Mouse (Mus musculus): ENCODE results near the gene S1pr5. TPM values are rescaled to one million over a fixed set of nuclear protein-coding genes. Genes with fewer than 3 reads are reported as not detected.
A peak's percentile ranks its signal among the peaks of the same experiment; 100 is the strongest.
"Not testable (repeated sequence)": the region's sequence is repeated elsewhere in the genome, so short reads cannot be mapped to it uniquely, and the experiment has no call there.

Gene S1pr5
- polyA plus RNA-seq, 1 experiment from 2014 or later, result 5.0 TPM

DNA sequence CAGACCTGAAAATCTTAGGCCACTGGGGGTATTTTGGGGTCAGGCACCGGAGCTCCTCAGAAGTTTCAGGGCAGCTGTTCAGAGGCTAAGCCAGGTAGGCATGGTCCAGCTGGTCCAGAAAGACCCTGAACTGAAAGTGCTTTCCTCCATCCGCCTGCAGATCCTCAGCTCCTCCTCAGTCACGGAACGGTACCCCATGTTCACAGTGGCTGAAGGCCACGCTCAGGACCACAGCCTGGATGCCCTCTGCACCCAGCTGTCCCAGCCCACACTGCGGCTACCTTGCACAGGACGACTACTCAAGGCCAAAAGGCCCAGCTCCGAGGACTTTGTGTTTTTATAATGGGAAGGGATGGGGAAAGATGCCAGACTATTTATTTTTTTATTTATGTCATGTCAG is 24.9 kb upstream of the S1pr5 start:
- peaks cover 87% of the 10 kb centered on the region for H3K36me3 ChIP-seq (ENCODE audit: control insufficient read depth, insufficient read depth, low read length)

DNA sequence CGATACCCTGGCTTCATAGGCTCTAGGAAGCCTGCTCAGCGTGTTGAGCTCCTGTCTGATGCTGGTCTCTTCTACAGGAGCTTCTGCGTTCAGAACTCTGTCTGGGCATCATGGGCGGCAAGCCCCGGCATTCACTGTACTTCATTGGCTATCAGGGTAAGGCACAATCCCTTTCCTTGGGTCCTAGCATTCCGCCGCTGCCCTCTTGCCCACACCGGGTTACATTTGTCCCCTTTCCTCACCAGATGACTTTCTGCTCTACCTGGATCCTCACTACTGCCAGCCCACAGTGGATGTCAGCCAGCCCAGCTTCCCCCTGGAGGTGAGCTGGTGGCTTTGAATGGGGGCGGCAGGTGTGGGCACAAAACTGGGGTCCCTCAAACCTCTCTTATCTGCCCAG is 24.1 kb upstream of the S1pr5 start:
- Histone ChIP-seq H3K9ac (replicated peaks; ENCODE audit: low read depth, low read length) (no peak overlapping the region), H3K4me2 (ENCODE audit: low read depth, low read length) (no peak overlapping the region), H3K27me3 (ENCODE audit: control insufficient read depth, insufficient read depth, low read length) (no peaks in the 10 kb centered on the region), H3K4me1 (ENCODE audit: control insufficient read depth, insufficient read depth, low read length) (no peaks in the 10 kb centered on the region), H3K9me3 (ENCODE audit: control insufficient read depth, low read length) (no peaks in the 10 kb centered on the region), H3K27ac (ENCODE audit: low read depth, low read length) (no peak overlapping the region), H3K36me3 (ENCODE audit: control insufficient read depth, insufficient read depth, low read length) (peaks cover 80% of the 10 kb centered on the region), H3K4me3 (ENCODE audit: low read depth, low read length) (no peak overlapping the region)
- 96% methylated on average over 9 of the region's 9 CpGs for WGBS
- ATAC-seq (ENCODE audit: low read depth), result no peak

More for the DNA sequence above, 24.9 kb upstream of the S1pr5 start:
- Histone ChIP-seq H3K4me1 (ENCODE audit: control insufficient read depth, insufficient read depth, low read length) (no peaks in the 10 kb centered on the region), H3K9ac (replicated peaks; ENCODE audit: low read depth, low read length) (no peak overlapping the region), H3K9me3 (ENCODE audit: control insufficient read depth, low read length) (no peaks in the 10 kb centered on the region), H3K4me3 (ENCODE audit: low read depth, low read length) (no peak overlapping the region), H3K27ac (ENCODE audit: low read depth, low read length) (no peak overlapping the region), H3K4me2 (ENCODE audit: low read depth, low read length) (no peak overlapping the region), H3K27me3 (ENCODE audit: control insufficient read depth, insufficient read depth, low read length) (no peaks in the 10 kb centered on the region)
- WGBS, result 87% methylated on average over 8 of the region's 8 CpGs
- ATAC-seq (ENCODE audit: low read depth), result no peak

DNA sequence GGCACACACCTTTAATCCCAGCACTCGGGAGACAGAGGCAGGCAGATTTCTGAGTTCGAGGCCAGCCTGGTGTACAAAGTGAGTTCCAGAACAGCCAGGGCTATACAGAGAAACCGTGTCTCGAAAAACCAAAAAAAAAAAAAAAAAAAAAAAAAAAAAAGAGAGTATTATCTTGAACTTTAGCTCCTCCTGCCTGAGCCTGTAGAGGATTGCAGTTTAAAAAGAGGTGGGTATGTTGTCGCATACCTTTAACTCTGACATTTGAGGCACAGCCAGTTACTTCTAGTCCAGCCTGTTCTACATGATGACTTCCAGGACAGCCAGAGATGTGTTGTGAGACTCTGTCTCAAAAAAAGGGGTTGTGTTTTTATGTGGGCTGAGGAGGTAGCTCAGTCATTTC is 21.3 kb upstream of the S1pr5 start:
- H3K27ac ChIP-seq (ENCODE audit: low read depth, low read length); ATAC-seq (ENCODE audit: low read depth); H3K9me3 ChIP-seq (ENCODE audit: control insufficient read depth, low read length); H3K4me3 ChIP-seq (ENCODE audit: low read depth, low read length); H3K4me2 ChIP-seq (ENCODE audit: low read depth, low read length); H3K27me3 ChIP-seq (ENCODE audit: control insufficient read depth, insufficient read depth, low read length); H3K9ac ChIP-seq (replicated peaks; ENCODE audit: low read depth, low read length): not testable (repeated sequence)
- Histone ChIP-seq H3K4me1 (ENCODE audit: control insufficient read depth, insufficient read depth, low read length) (peaks cover 15% of the 10 kb centered on the region), H3K36me3 (ENCODE audit: control insufficient read depth, insufficient read depth, low read length) (peaks cover 55% of the 10 kb centered on the region)
- WGBS, result 92% methylated on average over 5 of the region's 5 CpGs

DNA sequence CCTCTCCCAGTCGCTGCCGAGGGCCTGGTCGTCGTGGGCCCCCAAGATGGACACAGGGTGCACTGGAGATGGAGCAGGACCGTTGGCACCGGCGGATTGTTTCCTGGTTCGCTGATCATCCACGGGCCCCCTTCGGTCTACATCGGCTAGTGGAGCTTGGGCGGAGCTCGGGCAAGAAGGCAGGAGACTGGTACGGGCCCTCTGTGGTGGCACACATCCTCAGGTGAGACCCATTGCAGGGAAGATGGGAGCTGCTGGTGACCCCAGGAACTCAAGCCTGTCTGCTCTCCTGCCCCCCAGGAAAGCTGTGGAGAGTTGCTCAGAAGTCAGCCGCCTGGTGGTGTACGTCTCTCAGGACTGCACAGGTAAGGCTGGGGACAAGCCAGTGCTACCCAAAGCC is 20.1 kb upstream of the S1pr5 start:
- no peak overlapping the region for H3K4me3 ChIP-seq (ENCODE audit: low read depth, low read length)
- WGBS, result 96% methylated on average over 16 of the region's 16 CpGs
- H3K9ac ChIP-seq (replicated peaks; ENCODE audit: low read depth, low read length), result no peak overlapping the region
- H3K4me2 ChIP-seq (ENCODE audit: low read depth, low read length), result no peak overlapping the region
- peaks cover 43% of the 10 kb centered on the region for H3K36me3 ChIP-seq (ENCODE audit: control insufficient read depth, insufficient read depth, low read length)
- H3K9me3 ChIP-seq (ENCODE audit: control insufficient read depth, low read length), result no peaks in the 10 kb centered on the region
- ATAC-seq (ENCODE audit: low read depth), result no peak
- H3K27me3 ChIP-seq (ENCODE audit: control insufficient read depth, insufficient read depth, low read length), result no peaks in the 10 kb centered on the region
- peaks cover 18% of the 10 kb centered on the region for H3K4me1 ChIP-seq (ENCODE audit: control insufficient read depth, insufficient read depth, low read length)
- H3K27ac ChIP-seq (ENCODE audit: low read depth, low read length), result no peak overlapping the region

DNA sequence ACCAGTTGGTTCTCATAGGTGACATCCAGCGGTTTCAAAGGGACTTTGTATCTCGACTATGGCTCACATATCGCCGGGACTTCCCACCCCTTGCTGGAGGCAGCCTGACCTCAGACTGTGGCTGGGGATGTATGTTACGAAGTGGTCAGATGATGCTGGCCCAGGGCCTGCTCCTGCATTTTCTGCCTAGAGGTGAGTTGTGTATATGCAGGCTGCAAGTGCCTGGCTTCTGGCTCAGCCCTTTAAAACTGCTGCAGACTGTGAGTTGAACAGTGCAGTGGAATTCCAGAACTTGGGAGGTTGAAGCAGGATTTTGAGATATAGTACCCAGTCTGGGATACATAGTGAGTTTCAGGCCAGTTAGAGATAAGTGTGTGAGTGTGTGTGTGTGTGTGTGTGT is 18.6 kb upstream of the S1pr5 start:
- Histone ChIP-seq H3K36me3 (ENCODE audit: control insufficient read depth, insufficient read depth, low read length) (peaks cover 29% of the 10 kb centered on the region), H3K9ac (replicated peaks; ENCODE audit: low read depth, low read length) (no peak overlapping the region), H3K27me3 (ENCODE audit: control insufficient read depth, insufficient read depth, low read length) (no peaks in the 10 kb centered on the region), H3K4me3 (ENCODE audit: low read depth, low read length) (no peak overlapping the region), H3K9me3 (ENCODE audit: control insufficient read depth, low read length) (no peaks in the 10 kb centered on the region), H3K27ac (ENCODE audit: low read depth, low read length) (no peak overlapping the region), H3K4me1 (ENCODE audit: control insufficient read depth, insufficient read depth, low read length) (peaks cover 18% of the 10 kb centered on the region), H3K4me2 (ENCODE audit: low read depth, low read length) (no peak overlapping the region)
- no peak for ATAC-seq (ENCODE audit: low read depth)
- 86% methylated on average over 5 of the region's 5 CpGs for WGBS

DNA sequence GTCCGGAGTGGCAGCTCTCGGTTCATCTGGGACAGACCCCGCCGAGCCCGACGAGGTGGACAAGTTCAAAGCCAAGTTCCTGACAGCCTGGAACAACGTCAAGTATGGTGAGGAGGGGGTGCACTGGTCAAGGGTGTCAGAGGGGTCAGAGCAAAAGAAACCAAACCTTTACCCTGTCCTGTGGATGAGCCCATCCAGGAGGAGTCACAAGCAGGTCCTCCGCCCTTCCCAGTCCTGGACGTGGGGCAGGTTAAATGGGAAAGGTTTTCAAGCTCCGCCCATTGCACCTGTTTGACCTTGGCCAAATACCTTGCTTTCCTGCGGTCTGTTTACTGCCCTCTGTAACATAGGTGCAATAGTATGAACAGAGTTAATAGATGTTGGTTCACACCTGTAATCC is 17.4 kb upstream of the S1pr5 start:
- Histone ChIP-seq H3K9me3 (ENCODE audit: control insufficient read depth, low read length) (no peaks in the 10 kb centered on the region), H3K27me3 (ENCODE audit: control insufficient read depth, insufficient read depth, low read length) (no peaks in the 10 kb centered on the region), H3K4me1 (ENCODE audit: control insufficient read depth, insufficient read depth, low read length) (peaks cover 18% of the 10 kb centered on the region), H3K36me3 (ENCODE audit: control insufficient read depth, insufficient read depth, low read length) (peaks cover 16% of the 10 kb centered on the region), H3K4me2 (ENCODE audit: low read depth, low read length) (peak overlapping the region; percentile 88), H3K27ac (ENCODE audit: low read depth, low read length) (peak overlapping the region; percentile 34; the same call in 1 of the 2 replicates), H3K9ac (replicated peaks; ENCODE audit: low read depth, low read length) (peak overlapping the region; percentile 81), H3K4me3 (ENCODE audit: low read depth, low read length) (peak overlapping the region; percentile 94)
- ATAC-seq (ENCODE audit: low read depth), result peak; percentile 45
- WGBS, result 6% methylated on average over 11 of the region's 11 CpGs

DNA sequence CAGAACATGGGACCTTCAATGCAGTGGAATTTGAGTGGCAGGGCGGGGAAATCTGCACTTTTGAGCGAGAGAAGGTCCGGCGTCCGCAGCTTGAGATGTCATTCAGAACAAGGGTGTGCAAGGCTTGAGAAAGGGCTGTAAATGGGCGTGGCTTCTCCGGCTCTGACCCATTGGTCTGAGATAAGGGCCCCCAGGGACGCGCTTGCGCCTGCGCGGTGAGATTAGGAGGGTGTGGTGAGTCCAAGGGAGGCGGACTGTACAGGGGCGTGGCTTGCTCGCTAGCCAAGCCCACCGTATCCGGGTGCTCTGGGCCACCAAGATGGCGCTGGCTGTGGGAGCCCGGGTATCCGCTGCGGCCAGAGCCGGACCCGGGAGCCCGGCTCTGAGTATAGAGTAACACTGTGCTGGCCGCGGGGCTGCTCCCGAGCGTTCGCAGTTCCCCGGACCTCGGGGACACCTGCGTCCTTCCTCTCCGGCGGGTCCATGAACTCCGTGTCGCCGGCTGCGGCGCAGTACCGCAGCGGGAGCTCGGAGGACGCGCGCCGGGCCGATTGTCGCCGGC is 16.8 kb upstream of the S1pr5 start, which contains the start of gene Atg4d:
Atg4d (plus strand) TSS at position 294 of the 562 bp plus-strand sequence.
- H3K4me3 ChIP-seq (ENCODE audit: low read depth, low read length), result peak within 1 kb of the TSS; percentile 94
- peak within 1 kb of the TSS; percentile 81 for H3K9ac ChIP-seq (replicated peaks; ENCODE audit: low read depth, low read length)
- no peaks in the 10 kb centered on the region for H3K9me3 ChIP-seq (ENCODE audit: control insufficient read depth, low read length)
- H3K4me1 ChIP-seq (ENCODE audit: control insufficient read depth, insufficient read depth, low read length), result peaks cover 18% of the 10 kb centered on the region
- H3K4me2 ChIP-seq (ENCODE audit: low read depth, low read length), result peak within 1 kb of the TSS; percentile 88
- under 1% methylated on average over 44 of the region's 49 CpGs for WGBS
- H3K27ac ChIP-seq (ENCODE audit: low read depth, low read length), result peak within 1 kb of the TSS; percentile 60
- peak; percentile 97 for ATAC-seq (ENCODE audit: low read depth)
- peaks cover 11% of the 10 kb centered on the region for H3K36me3 ChIP-seq (ENCODE audit: control insufficient read depth, insufficient read depth, low read length)
- H3K27me3 ChIP-seq (ENCODE audit: control insufficient read depth, insufficient read depth, low read length), result no peaks in the 10 kb centered on the region

DNA sequence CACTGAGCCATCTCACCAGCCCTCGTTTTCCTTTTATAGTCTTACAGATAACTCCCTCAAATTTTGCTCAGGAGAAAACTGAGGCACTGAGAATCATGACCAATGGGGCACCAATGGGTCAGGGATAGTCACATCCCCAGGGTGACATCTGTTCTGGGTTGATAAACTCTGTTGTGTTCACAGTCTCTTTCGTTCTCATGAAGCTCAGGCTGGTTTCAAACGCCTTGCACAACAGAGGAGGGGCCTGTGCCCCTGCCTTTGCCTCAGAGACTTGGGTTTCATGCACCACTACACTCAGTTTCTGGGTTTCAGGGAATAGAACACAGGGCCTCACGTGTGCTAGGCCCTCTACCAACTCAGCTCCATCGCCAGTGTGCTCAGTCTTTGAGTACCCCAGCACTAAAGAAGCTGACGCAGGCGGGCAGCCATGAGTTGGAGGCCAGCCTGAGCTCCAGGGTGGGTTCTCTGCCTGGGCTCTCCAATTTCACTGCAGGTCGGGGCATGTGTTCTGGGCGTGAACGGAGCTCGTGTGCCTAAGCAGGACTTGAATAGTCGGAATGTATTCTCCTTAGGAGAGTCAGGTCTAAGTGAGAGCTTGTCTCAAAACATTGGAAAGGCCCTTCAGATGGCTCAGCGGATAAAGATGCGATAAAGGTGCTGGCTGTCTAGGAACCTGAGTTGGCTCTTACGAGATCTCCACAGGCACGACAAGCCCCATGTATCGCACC is 16.2 kb upstream of the S1pr5 start:
- WGBS, result 14% methylated on average over 17 of the region's 17 CpGs
- Histone ChIP-seq H3K36me3 (ENCODE audit: control insufficient read depth, insufficient read depth, low read length) (0 out of 2 replicates have a peak, but pooled peaks cover 6% of the 10 kb centered on the region), H3K4me2 (ENCODE audit: low read depth, low read length) (peak overlapping the region; percentile 88), H3K9me3 (ENCODE audit: control insufficient read depth, low read length) (no peaks in the 10 kb centered on the region), H3K27me3 (ENCODE audit: control insufficient read depth, insufficient read depth, low read length) (no peaks in the 10 kb centered on the region), H3K4me1 (ENCODE audit: control insufficient read depth, insufficient read depth, low read length) (peaks cover 18% of the 10 kb centered on the region), H3K27ac (ENCODE audit: low read depth, low read length) (peak overlapping the region; percentile 60), H3K9ac (replicated peaks; ENCODE audit: low read depth, low read length) (peak overlapping the region; percentile 81), H3K4me3 (ENCODE audit: low read depth, low read length) (peak overlapping the region; percentile 94)
- ATAC-seq (ENCODE audit: low read depth), result peak; percentile 5; the same call in 1 of the 2 replicates

DNA sequence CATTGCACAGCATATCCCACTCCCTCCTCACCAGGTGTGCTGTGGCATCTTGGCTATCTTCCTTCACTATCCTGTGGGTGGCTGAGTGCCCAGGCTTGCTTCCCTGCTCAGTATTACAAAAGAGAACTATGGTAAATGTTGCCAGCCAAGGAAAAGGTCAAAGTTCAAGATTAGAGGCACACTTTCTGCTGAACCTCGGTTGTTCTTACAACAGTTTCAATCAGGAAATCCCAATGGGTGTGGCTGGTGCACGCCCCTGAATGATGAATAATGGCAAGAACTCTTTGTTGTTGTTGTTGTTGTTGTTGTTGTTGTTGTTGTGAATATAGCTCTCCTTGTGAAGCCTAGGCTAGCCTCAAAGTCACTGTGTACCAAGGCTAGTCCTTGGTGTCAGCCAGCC is 13.6 kb upstream of the S1pr5 start:
- WGBS, result 75% methylated on average over 2 of the region's 2 CpGs
- H3K4me1 ChIP-seq (ENCODE audit: control insufficient read depth, insufficient read depth, low read length), result peaks cover 15% of the 10 kb centered on the region

More for the DNA sequence above, 13.6 kb upstream of the S1pr5 start:
- Histone ChIP-seq H3K27me3 (ENCODE audit: control insufficient read depth, insufficient read depth, low read length) (no peaks in the 10 kb centered on the region), H3K4me2 (ENCODE audit: low read depth, low read length) (no peak overlapping the region), H3K9ac (replicated peaks; ENCODE audit: low read depth, low read length) (no peak overlapping the region), H3K9me3 (ENCODE audit: control insufficient read depth, low read length) (no peaks in the 10 kb centered on the region), H3K36me3 (ENCODE audit: control insufficient read depth, insufficient read depth, low read length) (no peaks in the 10 kb centered on the region), H3K4me3 (ENCODE audit: low read depth, low read length) (no peak overlapping the region), H3K27ac (ENCODE audit: low read depth, low read length) (no peak overlapping the region)
- ATAC-seq (ENCODE audit: low read depth), result no peak

Data from neural tube, embryonic 14.5 days (tissue).